Mouse (Mus musculus) embryonic stem cell, embryonic (primary cell): ENCODE results near the gene Sept6.

Experiments
- CTCF ChIA-PET, 4 experiments: fragments of 300-600 bp in 2 of 4; fragments of 350-600 bp in 2 of 4; sonication (Branson Sonifier 250); formaldehyde crosslinking; loops; one replicate each; lab custom pipeline; 2022; ENCODE audit warnings: inconsistent platforms in 2 of 4; lab: Charles Lee
- POLR2A ChIA-PET, 4 experiments: fragments of 300-600 bp in 2 of 4; fragments of 350-600 bp in 2 of 4; sonication (Branson Sonifier 250); formaldehyde crosslinking; loops; one replicate each; lab custom pipeline; 2022; ENCODE audit warnings: antibody characterized with exemption in 4 of 4, inconsistent platforms in 1 of 4; lab: Charles Lee

The Sept6 gene

GRCm38 (mm10) chrX:36903115-36903768, 88.4 kb downstream of the Sept6 start:
- POLR2A ChIA-PET = interaction anchor here in 3 of 4 experiments (0.6 to 3.0 kb wide), 22 partner anchors 9 to 575 kb away, joined by 3 to 11 read pairs (median 3); partner anchors contain the start of genes Rpl39 (in 3 of the 3), Akap17b (in 2 of the 3), Lonrf3 (in 1 of the 3) and Nkap (in 1 of the 3)
- CTCF ChIA-PET = interaction anchor here in 2 of 4 experiments (0.7 to 0.9 kb wide), 3 partner anchors 129 to 390 kb away, joined by 3 to 5 read pairs (median 5); no protein-coding TSS in a partner anchor

- POLR2A ChIA-PET = interaction anchor here in 3 of 4 experiments (0.5 to 3.0 kb wide), 18 partner anchors 9 to 574 kb away, joined by 3 to 11 read pairs (median 4); partner anchors contain the start of genes Rpl39 (in 3 of the 3), Akap17b (in 1 of the 3), Lonrf3 (in 1 of the 3) and Nkap (in 1 of the 3)
- CTCF ChIA-PET = interaction anchor here in 2 of 4 experiments (0.6 to 0.9 kb wide), 5 partner anchors 60 to 389 kb away, joined by 3 to 5 read pairs (median 3); no protein-coding TSS in a partner anchor
Measured at GRCm38 (mm10) chrX:36902321-36903114, 89.1 kb downstream of the Sept6 start, which contains the start of gene Nkrf. Nkrf (minus strand) TSS chrX:36902899.

GRCm38 (mm10) chrX:36901655-36902054, 89.9 kb downstream of the Sept6 start:
- ChIA-PET POLR2A (interaction anchor here in 2 of 4 experiments (0.6 to 3.0 kb wide), 3 partner anchors 146 to 257 kb away, joined by 3 to 11 read pairs (median 5); partner anchors contain the start of gene Akap17b (in 1 of the 2)), CTCF (no interaction called here)

GRCm38 (mm10) chrX:36898931-36899330, 92.7 kb downstream of the Sept6 start:
- ChIA-PET POLR2A (interaction anchor here in 1 of 4 experiments (1.0 to 1.4 kb wide), 2 partner anchors 13 to 186 kb away, joined by 3 to 4 read pairs; partner anchors contain the start of gene Rpl39), CTCF (interaction anchor here in 1 of 4 experiments (0.5 kb wide), 1 partner anchor 18 kb away, joined by 3 read pairs; no protein-coding TSS in a partner anchor)

- POLR2A ChIA-PET = interaction anchor here in 2 of 4 experiments (0.6 to 2.3 kb wide), 3 partner anchors 12 to 292 kb away, joined by 3 to 4 read pairs (median 3); no protein-coding TSS in a partner anchor
- CTCF ChIA-PET = interaction anchor here in 1 of 4 experiments (0.8 kb wide), 1 partner anchor 51 kb away, joined by 5 read pairs; no protein-coding TSS in a partner anchor
Measured at GRCm38 (mm10) chrX:36884719-36885118, 106.9 kb downstream of the Sept6 start.

GRCm38 (mm10) chrX:36874704-36875128, 116.9 kb downstream of the Sept6 start:
- ChIA-PET POLR2A (interaction anchor here in 1 of 4 experiments (0.9 kb wide), 1 partner anchor 210 kb away, joined by 3 read pairs; the partner anchor contains the start of gene Rpl39), CTCF (no interaction called here)

- POLR2A ChIA-PET = no interaction called here
Measured at GRCm38 (mm10) chrX:36874178-36874696, 117.4 kb downstream of the Sept6 start.

GRCm38 (mm10) chrX:36873765-36874164, 117.8 kb downstream of the Sept6 start, which contains the start of the genes Ube2a and C330007P06Rik:
Ube2a (plus strand) TSS chrX:36873900.
C330007P06Rik (minus strand) TSS chrX:36874111.
- ChIA-PET CTCF (no interaction called here), POLR2A (interaction anchor here in 2 of 4 experiments (1.0 to 1.7 kb wide), 4 partner anchors 9 to 229 kb away, joined by 3 to 18 read pairs (median 4); partner anchors contain the start of gene Akap17b (in 1 of the 2))

More at GRCm38 (mm10) chrX:36874178-36874696, 117.4 kb downstream of the Sept6 start:
- CTCF ChIA-PET = no interaction called here

GRCm38 (mm10) chrX:36870372-36870771, 121.2 kb downstream of the Sept6 start:
- CTCF ChIA-PET = interaction anchor here in 1 of 4 experiments (1.1 kb wide), 1 partner anchor 152 kb away, joined by 3 read pairs; no protein-coding TSS in a partner anchor
- POLR2A ChIA-PET = interaction anchor here in 1 of 4 experiments (0.6 kb wide), 1 partner anchor 351 kb away, joined by 4 read pairs; no protein-coding TSS in a partner anchor

- CTCF ChIA-PET = interaction anchor here in 1 of 4 experiments (0.7 kb wide), 1 partner anchor 64 kb away, joined by 3 read pairs; no protein-coding TSS in a partner anchor
- POLR2A ChIA-PET = interaction anchor here in 3 of 4 experiments (0.6 to 2.5 kb wide), 15 partner anchors 8 to 267 kb away, joined by 3 to 18 read pairs (median 6); partner anchors contain the start of genes Pgrmc1 (in 3 of the 3), Slc25a5 (in 2 of the 3), Akap17b (in 1 of the 3) and Rpl39 (in 1 of the 3)
Measured at GRCm38 (mm10) chrX:36864609-36865328, 126.8 kb downstream of the Sept6 start.

GRCm38 (mm10) chrX:36863766-36864608, 127.6 kb downstream of the Sept6 start:
- POLR2A ChIA-PET = interaction anchor here in 3 of 4 experiments (0.6 to 2.5 kb wide), 19 partner anchors 9 to 497 kb away, joined by 3 to 18 read pairs (median 4); partner anchors contain the start of genes Slc25a5 (in 3 of the 3), Pgrmc1 (in 2 of the 3), Akap17b (in 1 of the 3) and Nkrf (in 1 of the 3)
- CTCF ChIA-PET = interaction anchor here in 1 of 4 experiments (0.7 kb wide), 1 partner anchor 63 kb away, joined by 3 read pairs; no protein-coding TSS in a partner anchor
